Mouse (Mus musculus) layer of hippocampus, postnatal 14 days (tissue): ENCODE measurements at regions not wholly inside any gene's neighbourhood (a gene's known extent, or its start where the extent isn't known, plus 50 kb on each side); places are given as distances from the start of the nearest gene placed in this dataset.
A peak's percentile ranks its signal among the peaks of the same experiment; 100 is the strongest.

Source experiments
- DNase-seq, 2 experiments: peaks; one replicate each; pipeline ENCODE4 v3.0.0; 2021 to 2022; ENCODE audit warnings: low spot score in 2 of 2, mixed read lengths in 1 of 2

DNA sequence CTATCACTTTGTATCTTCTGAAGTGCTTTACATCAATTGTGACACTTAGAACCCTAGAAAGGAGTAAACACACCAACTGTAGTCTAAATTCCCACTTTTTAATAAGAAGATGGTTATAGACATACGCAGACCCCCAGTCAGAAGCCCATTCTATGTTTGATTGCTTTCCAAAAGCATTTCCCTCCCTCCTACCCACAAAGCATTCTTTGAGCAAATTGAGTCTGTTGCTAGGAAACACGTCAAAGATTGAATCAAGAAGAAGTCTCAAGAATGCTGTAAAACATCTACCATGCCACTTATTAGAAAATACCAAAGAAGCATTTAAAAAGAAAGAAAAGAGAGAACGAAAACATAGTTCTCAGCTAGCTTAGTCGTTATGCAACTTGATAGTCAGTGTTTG is 352.3 kb upstream of the Lrp1b start:
- DNase-seq = no peak

DNA sequence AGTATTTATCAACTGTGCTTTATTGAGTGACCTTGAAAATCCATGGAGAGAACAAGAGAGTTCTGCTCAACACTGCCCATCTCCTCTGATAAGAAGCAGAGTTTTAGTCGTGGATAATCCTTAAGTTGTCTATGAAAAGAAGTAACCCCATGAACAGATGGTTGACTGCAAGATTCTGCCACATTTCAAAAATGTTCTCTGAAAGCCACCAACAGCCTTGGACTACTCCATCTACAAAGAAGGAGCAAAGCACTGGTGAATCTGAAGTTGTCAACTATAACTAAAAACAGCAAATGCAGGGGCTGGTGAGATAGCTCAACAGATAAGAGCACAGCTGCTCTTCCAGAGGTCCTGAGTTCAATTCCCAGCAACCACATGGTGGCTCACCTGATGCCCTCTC is 337.6 kb upstream of the Lrp1b start:
- DNase-seq = no peak

DNA sequence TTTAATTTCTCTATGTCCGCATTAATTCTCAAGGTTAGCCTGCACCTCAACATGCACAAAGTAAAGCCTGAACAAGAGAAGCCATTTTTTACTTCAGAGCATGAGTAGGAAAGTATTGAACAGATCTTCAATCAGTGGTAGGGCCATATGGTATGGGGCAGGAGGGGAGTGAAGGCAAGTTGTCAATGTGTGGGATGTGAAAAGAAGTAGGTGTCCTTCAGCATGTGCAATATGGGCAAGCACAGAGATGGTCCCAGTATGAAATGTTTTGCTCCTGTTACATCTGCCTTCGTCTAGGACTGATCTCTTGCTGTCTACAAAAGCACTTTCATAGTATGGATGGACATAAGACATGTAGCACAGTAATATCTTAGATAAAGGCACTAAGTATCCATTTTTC is 315.3 kb upstream of the Lrp1b start:
- peak; percentile 24 to 87 for DNase-seq
